Mouse (Mus musculus): ENCODE results near the gene Tmed1. TPM values are rescaled to one million over a fixed set of nuclear protein-coding genes. Genes with fewer than 3 reads are reported as not detected.
"Not testable (repeated sequence)": the region's sequence is repeated elsewhere in the genome, so short reads cannot be mapped to it uniquely, and the experiment has no call there.

The Tmed1 gene
- polyA plus RNA-seq, 1 experiment from 2014 or later: 57.7 TPM

DNA sequence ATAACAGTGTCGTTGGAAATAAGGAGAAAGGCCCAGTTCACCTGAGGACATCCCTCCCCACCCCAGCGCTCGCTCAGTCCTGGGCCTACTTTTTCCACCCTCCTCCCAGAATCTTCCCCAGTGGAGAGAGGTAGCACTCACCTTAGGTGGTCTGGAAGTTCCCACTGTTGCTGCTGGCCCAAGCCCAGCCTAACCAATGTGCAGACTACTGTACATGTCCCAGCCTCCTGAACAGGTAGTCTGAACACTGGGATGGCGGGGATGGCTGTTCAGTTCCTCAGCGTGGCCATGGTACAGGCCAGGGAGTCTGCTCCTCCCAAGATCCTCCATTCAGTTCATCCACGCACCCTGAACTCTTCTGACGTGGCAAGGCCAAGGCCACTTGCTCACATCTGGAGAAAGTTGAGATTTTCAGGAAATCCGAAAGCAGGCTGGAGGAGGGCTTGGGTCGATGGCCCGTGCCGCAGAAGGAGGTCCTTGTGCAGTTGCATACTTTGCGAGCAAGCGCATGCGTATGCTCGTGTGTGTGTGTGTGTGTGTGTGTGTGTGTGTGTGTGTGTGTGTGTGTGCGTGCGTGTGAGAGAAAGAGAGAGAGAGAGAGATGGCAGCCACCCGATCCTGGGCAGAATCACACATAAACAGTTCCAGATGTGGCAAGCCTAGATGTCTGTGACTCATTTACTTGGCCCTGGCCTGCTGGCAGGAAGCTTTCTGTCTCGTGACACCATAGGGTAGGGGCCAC is 13.6 kb downstream of the Tmed1 start:
- Histone ChIP-seq H3K36me3 (peaks cover 21% of the 10 kb centered on the region), H3K4me3 (no peak overlapping the region), H3K4me2 (replicated peaks) (no peak overlapping the region), H3K9ac (replicated peaks) (no peak overlapping the region), H3K4me1 (no peaks in the 10 kb centered on the region), H3K27me3 (no peaks in the 10 kb centered on the region), H3K27ac (replicated peaks) (0 out of 2 replicates have a peak overlapping the region, but pooled peaks have one; percentile 23), H3K9me3 (no peaks in the 10 kb centered on the region)
- ATAC-seq (replicated peaks): no peak
- WGBS: 91% methylated on average over 19 of the region's 19 CpGs

- no peak overlapping the region for H3K9ac ChIP-seq (replicated peaks)
- WGBS: 90% methylated on average over 9 of the region's 9 CpGs
- no peak overlapping the region for H3K4me3 ChIP-seq
- H3K9me3 ChIP-seq: no peaks in the 10 kb centered on the region
- ATAC-seq (replicated peaks): no peak
- H3K36me3 ChIP-seq: peaks cover 27% of the 10 kb centered on the region
- no peak overlapping the region for H3K4me2 ChIP-seq (replicated peaks)
- H3K4me1 ChIP-seq: no peaks in the 10 kb centered on the region
- H3K27me3 ChIP-seq: no peaks in the 10 kb centered on the region
- H3K27ac ChIP-seq (replicated peaks): no peak overlapping the region
Measured at GRCm38 (mm10) chr9:21494726-21495125, 15.3 kb downstream of the Tmed1 start.

GRCm38 (mm10) chr9:21493907-21494306 is 16.1 kb downstream of the Tmed1 start:
- Histone ChIP-seq H3K4me2 (replicated peaks) (no peak overlapping the region), H3K4me3 (no peak overlapping the region), H3K4me1 (no peaks in the 10 kb centered on the region), H3K9ac (replicated peaks) (no peak overlapping the region), H3K9me3 (no peaks in the 10 kb centered on the region), H3K27ac (replicated peaks) (no peak overlapping the region), H3K36me3 (peaks cover 23% of the 10 kb centered on the region), H3K27me3 (no peaks in the 10 kb centered on the region)
- 57% methylated on average over 2 of the region's 2 CpGs for WGBS
- no peak for ATAC-seq (replicated peaks)

- H3K4me1 ChIP-seq: no peaks in the 10 kb centered on the region
- no peak overlapping the region for H3K4me2 ChIP-seq (replicated peaks)
- no peak overlapping the region for H3K27ac ChIP-seq (replicated peaks)
- H3K9me3 ChIP-seq: no peaks in the 10 kb centered on the region
- H3K9ac ChIP-seq (replicated peaks): no peak overlapping the region
- no peak for ATAC-seq (replicated peaks)
- WGBS: 94% methylated on average over 9 of the region's 9 CpGs
- H3K4me3 ChIP-seq: no peak overlapping the region
- H3K36me3 ChIP-seq: peaks cover 31% of the 10 kb centered on the region
- H3K27me3 ChIP-seq: no peaks in the 10 kb centered on the region
Measured at GRCm38 (mm10) chr9:21490696-21491095, 19.4 kb downstream of the Tmed1 start.

DNA sequence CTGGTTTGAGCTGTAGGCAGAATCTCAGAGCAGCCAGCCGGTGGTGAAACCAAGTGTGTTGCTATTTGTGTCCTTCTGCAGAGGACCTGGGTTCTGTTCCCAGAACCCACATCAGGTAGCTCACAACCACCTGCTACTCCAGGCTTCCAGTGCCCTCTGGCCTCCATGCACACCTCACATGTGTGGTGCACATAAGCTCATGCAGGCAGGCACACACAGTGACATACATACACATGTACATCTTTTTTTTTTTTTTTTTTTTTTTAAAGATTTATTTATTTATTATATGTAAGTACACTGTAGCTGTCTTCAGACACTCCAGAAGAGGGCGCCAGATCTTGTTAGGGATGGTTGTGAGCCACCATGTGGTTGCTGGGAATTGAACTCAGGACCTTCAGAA is 21.8 kb downstream of the Tmed1 start:
- H3K36me3 ChIP-seq: peaks cover 40% of the 10 kb centered on the region
- H3K9ac ChIP-seq (replicated peaks); ATAC-seq (replicated peaks); H3K4me2 ChIP-seq (replicated peaks); H3K4me1 ChIP-seq; H3K4me3 ChIP-seq; H3K27ac ChIP-seq (replicated peaks); H3K9me3 ChIP-seq; H3K27me3 ChIP-seq: not testable (repeated sequence)
- WGBS: 100% methylated on average over 1 of the region's 2 CpGs

DNA sequence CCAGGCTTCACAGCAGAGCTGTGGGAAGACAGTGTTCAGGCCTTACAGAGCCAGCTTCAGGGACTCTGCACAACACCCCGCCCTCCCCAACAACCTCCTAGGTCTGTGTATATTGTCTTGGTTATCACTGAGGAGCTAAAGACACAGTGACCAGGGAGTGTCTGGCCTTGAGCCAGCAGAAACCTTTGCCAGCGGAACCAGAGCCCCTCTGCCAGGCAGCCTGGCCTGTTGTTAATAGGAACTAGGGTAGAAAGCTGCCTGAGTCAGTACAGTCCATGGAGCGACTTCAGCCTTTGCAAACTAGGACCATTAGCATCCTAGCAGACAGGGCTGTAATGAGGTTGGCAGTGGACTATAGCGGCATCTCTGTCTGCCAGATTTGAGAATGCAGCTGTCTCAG is 26.0 kb downstream of the Tmed1 start:
- peaks cover 61% of the 10 kb centered on the region for H3K36me3 ChIP-seq
- H3K9me3 ChIP-seq: no peaks in the 10 kb centered on the region
- no peaks in the 10 kb centered on the region for H3K27me3 ChIP-seq
- WGBS: 82% methylated on average over 4 of the region's 4 CpGs
- no peak overlapping the region for H3K4me2 ChIP-seq (replicated peaks)
- no peak overlapping the region for H3K4me3 ChIP-seq
- H3K9ac ChIP-seq (replicated peaks): no peak overlapping the region
- no peak overlapping the region for H3K27ac ChIP-seq (replicated peaks)
- ATAC-seq (replicated peaks): no peak
- no peaks in the 10 kb centered on the region for H3K4me1 ChIP-seq

GRCm38 (mm10) chr9:21477707-21478106 is 32.3 kb downstream of the Tmed1 start:
- peaks cover 87% of the 10 kb centered on the region for H3K36me3 ChIP-seq
- no peak overlapping the region for H3K9ac ChIP-seq (replicated peaks)
- no peaks in the 10 kb centered on the region for H3K4me1 ChIP-seq
- H3K27ac ChIP-seq (replicated peaks): no peak overlapping the region
- no peaks in the 10 kb centered on the region for H3K27me3 ChIP-seq
- WGBS: 95% methylated on average over 6 of the region's 6 CpGs
- no peak for ATAC-seq (replicated peaks)
- no peak overlapping the region for H3K4me3 ChIP-seq
- H3K4me2 ChIP-seq (replicated peaks): no peak overlapping the region
- H3K9me3 ChIP-seq: no peaks in the 10 kb centered on the region

DNA sequence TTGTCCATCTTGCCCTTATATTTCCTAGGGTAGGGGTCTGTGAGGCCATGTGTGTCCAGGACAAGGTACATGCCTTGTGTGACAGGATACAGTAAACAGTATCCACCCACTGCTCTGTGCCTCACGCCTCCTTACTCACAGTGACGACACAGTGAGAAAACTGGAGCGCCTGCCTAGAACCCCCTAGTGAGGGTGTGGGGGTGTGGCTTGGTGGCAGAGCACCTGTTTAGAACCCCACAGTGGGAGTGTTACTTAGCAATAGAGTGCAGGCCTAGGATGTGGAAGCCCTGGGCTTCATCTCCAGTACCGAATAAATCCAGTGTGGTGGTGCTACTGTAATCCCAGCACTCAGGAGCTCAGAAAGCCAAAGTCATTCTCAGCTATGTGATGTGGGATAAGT is 37.1 kb downstream of the Tmed1 start:
- H3K9me3 ChIP-seq: no peaks in the 10 kb centered on the region

GRCm38 (mm10) chr9:21469032-21470024 is 40.7 kb downstream of the Tmed1 start:
- Histone ChIP-seq H3K9ac (replicated peaks) (no peak overlapping the region), H3K4me1 (no peaks in the 10 kb centered on the region), H3K27ac (replicated peaks) (no peak overlapping the region), H3K4me2 (replicated peaks) (no peak overlapping the region), H3K36me3 (peaks cover 56% of the 10 kb centered on the region), H3K27me3 (no peaks in the 10 kb centered on the region), H3K9me3 (no peaks in the 10 kb centered on the region), H3K4me3 (no peak overlapping the region)
- WGBS: 87% methylated on average over 20 of the region's 20 CpGs
- no peak for ATAC-seq (replicated peaks)

More for the DNA sequence above, 37.1 kb downstream of the Tmed1 start:
- no peak overlapping the region for H3K9ac ChIP-seq (replicated peaks)
- H3K27me3 ChIP-seq: no peaks in the 10 kb centered on the region
- H3K4me3 ChIP-seq: no peak overlapping the region
- H3K4me1 ChIP-seq: no peaks in the 10 kb centered on the region
- no peak for ATAC-seq (replicated peaks)
- H3K27ac ChIP-seq (replicated peaks): no peak overlapping the region
- no peak overlapping the region for H3K4me2 ChIP-seq (replicated peaks)
- H3K36me3 ChIP-seq: peaks cover 83% of the 10 kb centered on the region
- WGBS: 90% methylated on average over 4 of the region's 4 CpGs

DNA sequence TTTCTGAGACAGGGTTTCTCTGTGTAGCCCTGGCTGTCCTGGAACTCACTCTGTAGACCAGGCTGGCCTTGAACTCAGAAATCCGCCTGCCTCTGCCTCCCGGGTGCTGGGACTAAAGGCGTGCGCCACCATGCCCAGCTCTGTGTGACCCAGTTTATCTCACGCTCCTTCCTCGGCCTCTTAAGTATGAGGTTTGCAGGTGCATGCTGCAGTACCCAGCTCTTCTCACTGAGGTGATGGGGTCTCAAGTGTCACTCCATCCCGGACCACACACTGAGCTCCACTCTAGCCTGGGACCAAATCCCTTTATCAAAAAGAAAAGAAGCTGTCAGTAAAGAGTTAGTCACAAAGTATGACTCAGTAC is 45.5 kb downstream of the Tmed1 start:
- not testable (repeated sequence) for H3K4me3 ChIP-seq; H3K4me1 ChIP-seq; H3K27ac ChIP-seq (replicated peaks); H3K9ac ChIP-seq (replicated peaks); H3K4me2 ChIP-seq (replicated peaks); H3K27me3 ChIP-seq; H3K9me3 ChIP-seq; ATAC-seq (replicated peaks)
- 89% methylated on average over 7 of the region's 7 CpGs for WGBS
- peaks cover 20% of the 10 kb centered on the region for H3K36me3 ChIP-seq

GRCm38 (mm10) chr9:21463766-21464564 is 46.1 kb downstream of the Tmed1 start:
- no peak overlapping the region for H3K27ac ChIP-seq (replicated peaks)
- 92% methylated on average over 3 of the region's 3 CpGs for WGBS

More at GRCm38 (mm10) chr9:21463766-21464564, 46.1 kb downstream of the Tmed1 start:
- Histone ChIP-seq H3K9me3 (no peaks in the 10 kb centered on the region), H3K36me3 (peaks cover 14% of the 10 kb centered on the region), H3K4me3 (no peak overlapping the region), H3K9ac (replicated peaks) (0 out of 2 replicates have a peak overlapping the region, but pooled peaks have one; percentile 10), H3K4me1 (peaks cover 7% of the 10 kb centered on the region; the same call in 1 of the 2 replicates), H3K4me2 (replicated peaks) (no peak overlapping the region), H3K27me3 (no peaks in the 10 kb centered on the region)
- ATAC-seq (replicated peaks): no peak
